Mouse (Mus musculus) liver, embryonic 16.5 days (tissue): Measurements from ENCODE around the gene Swt1. TPM values are rescaled to one million over a fixed set of nuclear protein-coding genes. Genes with fewer than 3 reads are reported as not detected.

ENCODE experiments used
- ATAC-seq: fragments of 200-750 bp; cut with Nextera tagmentation; 2 replicates; pipeline ENCODE4 v1.8.0; 2017; ENCODE audit warnings: low read depth, mild to moderate bottlenecking, moderate number of reproducible peaks, moderate library complexity
- H3K27ac ChIP-seq: fragments of 300-500 bp; sonication (generic); 2 replicates; pipeline ENCODE4 v1.5.1; 2014; ENCODE audit warnings: mild to moderate bottlenecking, low read length
- H3K27me3 ChIP-seq: fragments of 300-500 bp; sonication (generic); 2 replicates; pipeline ENCODE4 v1.6.1; 2014; ENCODE audit warnings: low read depth, low read length, mixed read lengths; ENCODE audit not compliant: control insufficient read depth, insufficient read depth
- H3K36me3 ChIP-seq: fragments of 300-500 bp; sonication (generic); 2 replicates; pipeline ENCODE4 v1.6.1; 2014; ENCODE audit warnings: mild to moderate bottlenecking; ENCODE audit not compliant: control insufficient read depth, insufficient read depth
- H3K4me1 ChIP-seq: fragments of 300-500 bp; sonication (generic); 2 replicates; pipeline ENCODE4 v1.6.1; 2014; ENCODE audit warnings: low read depth, low read length, mixed read lengths; ENCODE audit not compliant: control insufficient read depth
- H3K4me2 ChIP-seq: fragments of 300-500 bp; sonication (generic); 2 replicates; pipeline ENCODE4 v1.6.1; 2014; ENCODE audit warnings: low read depth, low read length, mixed read lengths
- H3K4me3 ChIP-seq: fragments of 300-500 bp; sonication (generic); 2 replicates; pipeline ENCODE4 v1.5.1; 2014; ENCODE audit warnings: low read depth, mild to moderate bottlenecking, low read length
- H3K9ac ChIP-seq: fragments of 300-500 bp; sonication (generic); 2 replicates; pipeline ENCODE4 v1.6.1; 2014; ENCODE audit warnings: low read depth, low read length
- H3K9me3 ChIP-seq: fragments of 300-500 bp; sonication (generic); replicated peaks from 2 replicates; pipeline ENCODE4 v1.6.1; 2016; ENCODE audit warnings: low read length; ENCODE audit not compliant: control insufficient read depth
- WGBS: fragments of 180-500 bp; shearing (Covaris S2); extraction: QIAGEN DNeasy Blood & Tissue Kit; methylation state at CpG from one replicate; pipeline ENCODE4 v1.1.7; 2014; ENCODE audit not compliant: insufficient replicate concordance; 5-methylcytosine and 5-hydroxymethylcytosine counted together
- polyA plus RNA-seq: library from polyadenylated mRNA; unstranded; fragments of >200 nt; fragmentation: Nextera tagmentation; extraction: Ambion mirVana; gene quantifications from 2 replicates; pipeline ENCODE4 v1.2.1, GENCODE M21; 2015

Swt1 gene
- polyA plus RNA-seq, 1 experiment from 2014 or later, result 19.1 TPM

GRCm38 (mm10) chr1:151341321-151342044, 86.8 kb downstream of the Swt1 start:
- no peak for ATAC-seq
- peak overlapping the region; percentile 41 for H3K27ac ChIP-seq
- H3K27me3 ChIP-seq, result no peaks in the 10 kb centered on the region
- no peak overlapping the region for H3K4me2 ChIP-seq
- H3K9me3 ChIP-seq, result no peaks in the 10 kb centered on the region
- no peak overlapping the region for H3K9ac ChIP-seq
- H3K4me1 ChIP-seq, result peaks cover 40% of the 10 kb centered on the region
- 55% methylated on average over 8 of the region's 8 CpGs for WGBS
- H3K36me3 ChIP-seq, result no peaks in the 10 kb centered on the region
- no peak overlapping the region for H3K4me3 ChIP-seq

DNA sequence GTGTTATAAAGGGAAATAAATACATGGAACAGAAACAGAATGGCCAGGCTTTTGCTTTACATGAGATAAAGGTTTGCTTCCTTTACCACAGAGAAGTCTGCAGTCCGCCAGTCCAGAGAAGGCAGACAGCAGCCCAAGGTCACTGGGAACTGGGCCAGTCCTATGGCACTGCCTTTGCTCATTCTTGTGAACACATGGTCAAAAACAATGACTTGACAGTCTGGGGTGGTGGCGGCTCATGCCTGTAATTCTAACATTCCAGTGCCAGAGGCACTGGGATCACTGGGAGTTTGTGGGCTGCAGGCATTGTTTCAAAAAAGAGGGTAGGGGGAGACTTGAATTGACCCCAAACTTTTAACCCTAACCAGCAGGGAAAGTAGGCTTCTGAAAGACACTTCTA, 89.3 kb downstream of the Swt1 start:
- 49% methylated on average over 2 of the region's 2 CpGs for WGBS
- peak; percentile 60 for ATAC-seq
- no peak overlapping the region for H3K4me3 ChIP-seq
- no peaks in the 10 kb centered on the region for H3K27me3 ChIP-seq
- peak overlapping the region; percentile 16; the same call in 1 of the 2 replicates for H3K27ac ChIP-seq
- H3K9me3 ChIP-seq, result no peaks in the 10 kb centered on the region
- H3K9ac ChIP-seq, result no peak overlapping the region
- no peaks in the 10 kb centered on the region for H3K36me3 ChIP-seq
- no peak overlapping the region for H3K4me2 ChIP-seq
- peaks cover 36% of the 10 kb centered on the region for H3K4me1 ChIP-seq

- Histone ChIP-seq H3K4me3 (no peak overlapping the region), H3K27ac (peak overlapping the region; percentile 29), H3K4me2 (no peak overlapping the region), H3K9ac (no peak overlapping the region), H3K27me3 (no peaks in the 10 kb centered on the region), H3K36me3 (no peaks in the 10 kb centered on the region), H3K9me3 (no peaks in the 10 kb centered on the region), H3K4me1 (peaks cover 31% of the 10 kb centered on the region)
- no peak for ATAC-seq
Measured at GRCm38 (mm10) chr1:151338234-151338633, 90.0 kb downstream of the Swt1 start.

DNA sequence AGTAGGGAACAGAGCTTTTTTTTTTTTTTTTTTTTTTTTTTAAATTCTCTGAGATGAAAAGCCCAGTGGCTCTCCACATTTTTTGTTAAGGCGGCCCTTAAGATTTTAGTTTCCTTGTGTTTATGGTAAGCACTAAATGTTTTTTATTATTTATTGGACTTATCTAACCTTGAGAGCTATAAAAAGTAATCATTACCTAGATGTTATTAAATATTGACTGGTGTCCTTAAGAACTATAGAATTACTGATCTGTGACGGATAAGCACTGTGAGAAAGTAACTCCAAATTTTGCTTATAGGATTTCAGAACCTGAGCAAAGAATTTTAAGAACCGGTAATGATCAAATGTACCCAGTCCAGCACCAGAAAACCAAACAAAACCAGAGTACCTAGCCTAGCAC, 95.4 kb downstream of the Swt1 start:
- Histone ChIP-seq H3K4me2 (no peak overlapping the region), H3K9me3 (no peaks in the 10 kb centered on the region), H3K4me1 (peaks cover 3% of the 10 kb centered on the region; the same call in 1 of the 2 replicates), H3K4me3 (no peak overlapping the region), H3K27me3 (no peaks in the 10 kb centered on the region), H3K9ac (no peak overlapping the region), H3K27ac (no peak overlapping the region), H3K36me3 (no peaks in the 10 kb centered on the region)
- no peak for ATAC-seq
- WGBS, result 75% methylated on average over 3 of the region's 3 CpGs

DNA sequence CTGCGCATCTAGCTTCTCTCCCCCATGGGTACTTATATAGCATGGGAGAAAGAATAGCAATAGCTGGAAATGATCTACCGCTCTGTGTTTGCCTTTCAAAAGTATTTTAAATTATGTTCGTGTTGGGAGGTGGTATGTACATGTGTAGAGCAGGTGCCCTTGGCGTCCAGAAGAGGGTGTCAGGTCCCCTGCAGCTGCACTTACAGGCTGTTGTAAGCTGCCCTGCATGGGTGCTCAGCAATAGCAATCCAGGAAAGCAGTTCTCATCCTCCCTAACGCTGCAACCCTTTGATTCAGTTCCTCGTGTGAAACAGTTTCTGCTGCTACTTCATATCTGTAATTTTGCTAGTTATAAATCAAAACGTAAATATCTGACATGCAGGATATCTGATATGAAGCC, 98.7 kb downstream of the Swt1 start:
- ATAC-seq, result no peak; the same call in 1 of the 2 replicates

GRCm38 (mm10) chr1:151328341-151329097, 99.7 kb downstream of the Swt1 start:
- H3K4me2 ChIP-seq, result no peak overlapping the region
- H3K4me3 ChIP-seq, result no peak overlapping the region
- H3K36me3 ChIP-seq, result no peaks in the 10 kb centered on the region
- peaks cover 5% of the 10 kb centered on the region; the same call in 1 of the 2 replicates for H3K4me1 ChIP-seq
- no peaks in the 10 kb centered on the region for H3K9me3 ChIP-seq
- no peak overlapping the region for H3K27ac ChIP-seq
- no peaks in the 10 kb centered on the region for H3K27me3 ChIP-seq
- WGBS, result 74% methylated on average over 14 of the region's 14 CpGs
- no peak overlapping the region for H3K9ac ChIP-seq
- peak; percentile 35; the same call in 1 of the 2 replicates for ATAC-seq

More for the DNA sequence above, 98.7 kb downstream of the Swt1 start:
- H3K4me1 ChIP-seq, result peaks cover 5% of the 10 kb centered on the region; the same call in 1 of the 2 replicates
- no peak overlapping the region for H3K4me3 ChIP-seq
- H3K9me3 ChIP-seq, result no peaks in the 10 kb centered on the region
- H3K36me3 ChIP-seq, result no peaks in the 10 kb centered on the region
- no peak overlapping the region for H3K27ac ChIP-seq
- 59% methylated on average over 7 of the region's 7 CpGs for WGBS
- H3K27me3 ChIP-seq, result no peaks in the 10 kb centered on the region
- H3K4me2 ChIP-seq, result no peak overlapping the region
- no peak overlapping the region for H3K9ac ChIP-seq

DNA sequence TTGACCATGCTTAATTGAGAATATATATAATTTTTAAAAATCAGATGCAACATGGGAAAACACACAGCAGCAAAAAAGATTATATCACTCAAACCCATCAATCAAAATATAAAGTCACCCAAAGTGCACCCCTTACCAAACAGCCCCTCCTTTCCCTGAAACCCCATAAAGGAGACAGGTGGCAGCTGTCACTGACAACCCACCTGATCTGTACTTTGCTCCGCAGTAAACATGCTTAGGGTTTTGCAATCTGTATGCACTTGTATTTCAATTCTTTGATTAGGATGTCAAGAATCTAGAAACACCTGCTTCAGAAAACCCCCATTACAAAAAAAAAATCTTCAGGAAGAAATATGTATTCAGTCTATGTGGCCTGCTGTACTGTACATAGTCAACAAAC, 102.9 kb downstream of the Swt1 start:
- no peak; the same call in 1 of the 2 replicates for ATAC-seq
- peaks cover 5% of the 10 kb centered on the region; the same call in 1 of the 2 replicates for H3K4me1 ChIP-seq
- H3K27me3 ChIP-seq, result no peaks in the 10 kb centered on the region
- H3K9ac ChIP-seq, result no peak overlapping the region
- H3K4me3 ChIP-seq, result no peak overlapping the region
- H3K4me2 ChIP-seq, result no peak overlapping the region
- H3K9me3 ChIP-seq, result no peaks in the 10 kb centered on the region
- 56% methylated on average over 1 of the region's 1 CpGs for WGBS
- H3K36me3 ChIP-seq, result no peaks in the 10 kb centered on the region
- no peak overlapping the region for H3K27ac ChIP-seq

DNA sequence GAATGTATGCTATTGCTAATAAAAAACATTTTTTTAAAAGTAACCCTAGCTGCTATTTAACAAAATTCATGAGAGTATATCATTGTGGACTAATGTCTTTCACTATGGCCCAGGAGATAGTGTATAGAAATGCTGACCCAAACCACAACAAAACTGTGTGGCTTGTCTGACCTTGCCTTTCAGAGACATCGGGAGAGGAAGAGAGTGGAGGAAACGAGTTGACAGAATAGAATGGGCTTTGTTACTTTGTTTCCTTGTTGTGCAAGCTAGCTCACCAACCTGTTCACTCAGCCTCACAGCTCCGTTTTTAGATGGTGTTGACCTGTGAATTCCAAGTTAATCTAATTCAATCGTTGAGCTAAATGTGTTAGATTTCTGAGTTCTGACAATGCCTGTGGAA, 107.8 kb downstream of the Swt1 start:
- no peak for ATAC-seq
- WGBS, result 29% methylated on average over 4 of the region's 4 CpGs
- Histone ChIP-seq H3K27ac (no peak overlapping the region), H3K9me3 (no peaks in the 10 kb centered on the region), H3K27me3 (no peaks in the 10 kb centered on the region), H3K4me3 (no peak overlapping the region), H3K4me1 (no peaks in the 10 kb centered on the region), H3K36me3 (no peaks in the 10 kb centered on the region), H3K4me2 (no peak overlapping the region), H3K9ac (no peak overlapping the region)

GRCm38 (mm10) chr1:151319267-151319666, 109.0 kb downstream of the Swt1 start:
- no peak overlapping the region for H3K4me3 ChIP-seq
- ATAC-seq, result no peak
- no peaks in the 10 kb centered on the region for H3K4me1 ChIP-seq
- no peak overlapping the region for H3K4me2 ChIP-seq
- H3K9ac ChIP-seq, result no peak overlapping the region
- no peak overlapping the region for H3K27ac ChIP-seq
- no peaks in the 10 kb centered on the region for H3K27me3 ChIP-seq
- H3K9me3 ChIP-seq, result no peaks in the 10 kb centered on the region
- 72% methylated on average over 7 of the region's 7 CpGs for WGBS
- H3K36me3 ChIP-seq, result no peaks in the 10 kb centered on the region
